Mouse (Mus musculus): ENCODE measurements around the gene Dbnl.
"Not testable (repeated sequence)": the region's sequence is repeated elsewhere in the genome, so short reads cannot be mapped to it uniquely, and the experiment has no call there.

Gene Dbnl

GRCm38 (mm10) chr11:5795706-5796105 is 7.4 kb downstream of the Dbnl start:
- in situ Hi-C loops (cut with MboI), result no loop called here

DNA sequence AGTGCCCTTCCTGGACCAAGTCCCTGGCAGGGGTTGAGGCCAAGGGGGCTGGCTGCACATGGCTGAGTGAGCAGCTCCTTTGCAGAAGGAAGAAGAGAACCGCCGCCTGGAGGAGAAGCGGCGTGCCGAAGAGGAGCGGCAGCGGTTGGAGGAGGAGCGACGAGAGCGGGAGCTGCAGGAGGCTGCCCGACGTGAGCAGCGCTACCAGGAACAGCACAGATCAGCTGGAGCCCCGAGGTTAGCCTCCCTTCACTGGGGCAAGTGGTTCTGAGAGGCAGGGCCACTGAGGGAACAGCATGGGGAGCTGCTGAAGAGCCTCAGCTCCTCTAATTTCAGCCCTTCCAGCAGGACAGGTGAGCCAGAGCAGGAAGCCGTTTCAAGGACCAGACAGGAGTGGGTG is 8.7 kb downstream of the Dbnl start:
- in situ Hi-C loops (cut with MboI), result no loop called here

GRCm38 (mm10) chr11:5797371-5797770 is 9.1 kb downstream of the Dbnl start:
- in situ Hi-C loops (cut with MboI), result no loop called here

DNA sequence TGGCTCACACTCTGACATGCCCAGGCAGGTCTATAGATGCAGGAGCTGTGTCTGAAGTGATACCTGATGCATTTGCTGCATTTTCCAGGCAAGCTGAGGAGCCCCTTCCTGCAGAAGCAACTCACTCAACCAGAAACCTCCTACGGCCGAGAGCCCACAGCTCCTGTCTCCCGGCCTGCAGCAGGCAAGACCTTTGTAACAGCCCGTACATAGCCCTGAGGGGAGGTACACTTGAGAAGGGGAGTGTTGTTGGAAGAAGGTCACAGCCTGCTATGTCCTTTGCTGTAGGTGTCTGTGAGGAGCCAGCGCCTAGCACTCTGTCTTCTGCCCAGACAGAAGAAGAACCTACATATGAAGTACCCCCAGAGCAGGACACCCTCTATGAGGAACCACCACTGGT is 9.6 kb downstream of the Dbnl start:
- in situ Hi-C loops (cut with MboI), result no loop called here

GRCm38 (mm10) chr11:5799621-5800490 is 11.6 kb downstream of the Dbnl start:
- in situ Hi-C loops (cut with MboI), result no loop called here

DNA sequence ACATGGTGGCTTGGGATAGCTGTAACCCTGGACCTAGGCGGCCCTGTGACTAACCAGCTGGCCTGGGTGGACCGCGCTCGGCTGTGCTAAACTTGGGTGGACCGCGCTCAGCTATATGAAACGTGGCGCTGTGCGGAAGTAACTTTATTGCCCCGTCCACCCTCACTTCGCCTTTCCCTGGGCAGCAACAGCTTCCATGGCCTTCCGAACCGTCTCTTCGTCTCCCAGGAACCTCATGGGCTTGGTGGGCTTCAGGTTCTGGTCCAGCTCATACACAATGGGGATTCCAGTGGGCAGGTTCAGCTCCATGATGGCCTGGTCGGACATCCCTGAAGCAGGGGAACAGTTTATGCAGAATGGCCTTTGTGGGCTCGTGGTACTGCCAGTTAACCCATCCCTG is 13.2 kb downstream of the Dbnl start:
- in situ Hi-C loops (cut with MboI), result no loop called here

DNA sequence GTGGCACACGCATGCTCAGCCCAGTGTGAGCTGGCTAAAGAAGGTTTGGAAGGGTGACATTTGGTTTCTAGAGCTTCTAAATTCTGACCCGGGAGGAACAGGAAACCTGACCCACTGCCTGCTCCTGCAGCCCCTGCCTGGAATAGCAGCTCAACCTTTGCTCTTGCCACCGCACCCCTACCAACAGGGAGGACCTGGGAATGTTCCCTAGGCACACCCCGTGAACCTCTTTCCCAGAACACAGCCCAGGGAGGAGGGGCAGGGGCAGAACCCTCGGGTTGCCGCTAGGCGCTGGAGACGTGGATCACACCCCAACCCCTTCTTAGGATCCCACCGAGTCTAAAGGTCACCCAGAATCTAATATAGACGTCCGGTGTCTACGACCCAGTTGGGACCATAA is 13.7 kb downstream of the Dbnl start:
- in situ Hi-C loops (cut with MboI), result no loop called here

GRCm38 (mm10) chr11:5802457-5803217 is 14.3 kb downstream of the Dbnl start:
- in situ Hi-C loops (cut with MboI), result no loop called here

GRCm38 (mm10) chr11:5803551-5803981 is 15.3 kb downstream of the Dbnl start, which contains the start of gene Pgam2:
TSS of gene Pgam2 (minus strand) at chr11:5803733.
- in situ Hi-C loops (cut with MboI), result no loop called here

GRCm38 (mm10) chr11:5804174-5804573 is 15.9 kb downstream of the Dbnl start:
- in situ Hi-C loops (cut with MboI), result no loop called here

- in situ Hi-C loops (cut with MboI), result no loop called here
These were observed 17.4 kb downstream of the Dbnl start for GRCm38 (mm10) chr11:5805711-5806110.

GRCm38 (mm10) chr11:5807956-5808355 is 19.7 kb downstream of the Dbnl start:
- in situ Hi-C loops (cut with MboI), result no loop called here

DNA sequence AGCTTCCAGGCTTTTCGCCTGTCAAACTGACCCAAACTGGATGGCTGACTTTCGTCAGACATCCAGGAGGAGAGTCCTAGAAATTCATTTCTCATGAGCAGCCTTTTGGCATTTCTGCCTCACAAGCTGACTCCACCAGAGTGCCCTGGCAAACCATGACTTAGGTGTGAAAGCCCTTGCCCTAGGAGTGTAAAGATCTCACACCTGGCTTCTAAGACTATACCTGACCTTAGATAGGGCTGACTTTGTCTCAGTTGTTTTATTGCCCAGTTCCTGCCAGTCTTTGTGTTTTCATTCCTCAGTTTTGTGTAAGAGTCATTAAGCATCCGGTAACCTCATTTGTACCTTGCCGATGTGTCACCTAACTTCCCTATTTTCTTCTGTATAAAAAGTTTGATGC is 21.2 kb downstream of the Dbnl start:
- in situ Hi-C loops (cut with MboI), result not testable (repeated sequence)

DNA sequence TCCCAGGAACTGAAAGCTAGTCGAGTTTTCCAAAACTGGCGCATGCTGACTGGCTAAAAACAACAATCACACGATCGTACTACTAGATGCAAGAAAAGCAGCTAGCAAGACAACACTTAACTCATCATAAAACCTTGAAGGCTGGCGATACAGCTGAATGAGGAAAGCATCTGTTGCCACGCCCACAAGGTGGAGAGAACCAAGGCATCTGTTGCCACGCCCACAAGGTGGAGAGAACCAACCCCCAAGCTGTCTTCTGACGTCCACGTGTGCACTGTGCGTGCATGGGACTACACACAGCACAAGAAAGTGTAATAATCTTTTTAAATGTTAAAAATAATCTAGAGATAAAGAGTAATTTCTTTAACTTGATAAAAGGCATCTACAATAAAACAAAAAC is 25.1 kb downstream of the Dbnl start:
- in situ Hi-C loops (cut with MboI), result no loop called here

DNA sequence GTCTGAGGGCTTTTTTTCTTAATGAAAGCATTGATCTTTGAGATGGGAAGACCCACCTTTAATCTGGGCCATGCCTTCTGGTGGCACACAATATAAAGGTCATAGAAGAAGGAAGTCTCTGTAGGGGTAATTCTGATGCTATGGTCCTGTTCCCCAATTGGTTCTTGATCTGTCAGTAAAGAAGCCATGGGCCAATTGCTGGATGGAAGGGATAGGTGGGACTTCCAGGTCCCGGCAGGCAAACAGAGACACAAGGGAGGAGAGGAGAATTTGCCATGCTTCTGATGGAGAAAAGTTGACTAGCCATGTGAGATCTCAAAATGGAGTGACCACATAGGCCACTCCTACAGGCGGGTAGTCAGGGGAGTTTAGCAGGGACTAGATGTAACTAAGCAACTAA is 30.9 kb downstream of the Dbnl start:
- in situ Hi-C loops (cut with MboI), result no loop called here

- in situ Hi-C loops (cut with MboI), result no loop called here
These were observed 37.1 kb downstream of the Dbnl start for GRCm38 (mm10) chr11:5825432-5825831.

GRCm38 (mm10) chr11:5827931-5828330 is 39.6 kb downstream of the Dbnl start:
- in situ Hi-C loops (cut with MboI), result no loop called here

DNA sequence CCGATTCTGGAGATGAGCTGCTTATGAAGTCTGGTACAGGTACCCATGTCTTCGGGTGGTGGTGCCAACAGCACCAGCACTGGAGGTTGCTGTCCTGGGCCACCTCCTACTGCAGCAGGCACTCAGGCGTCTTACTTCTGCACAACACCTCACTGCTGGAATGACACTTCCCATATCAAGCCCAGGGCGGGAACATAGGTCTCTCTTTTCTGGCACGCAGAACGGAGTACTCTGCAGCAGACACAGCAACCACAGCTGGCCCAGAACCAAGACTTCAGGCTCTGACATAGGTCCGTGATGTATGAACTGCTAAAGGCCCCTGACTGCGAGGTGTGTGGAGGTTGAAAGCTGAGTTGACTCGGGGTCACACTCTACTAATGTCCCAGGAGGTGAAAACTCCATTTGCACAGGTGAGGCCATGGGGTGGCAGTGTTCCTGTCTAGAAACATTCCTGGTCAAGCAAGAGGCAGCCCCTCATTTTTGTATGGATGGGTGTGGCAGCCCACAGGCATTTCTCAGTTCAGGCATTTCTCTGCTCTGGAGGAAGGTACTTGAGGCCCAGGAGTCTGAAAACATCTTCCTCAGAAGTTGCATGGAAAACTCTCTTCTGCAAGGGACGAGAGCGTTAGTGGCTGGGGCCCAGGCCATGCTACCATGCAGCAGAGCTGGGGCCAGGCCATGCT is 40.4 kb downstream of the Dbnl start:
- in situ Hi-C loops (cut with MboI), result no loop called here

DNA sequence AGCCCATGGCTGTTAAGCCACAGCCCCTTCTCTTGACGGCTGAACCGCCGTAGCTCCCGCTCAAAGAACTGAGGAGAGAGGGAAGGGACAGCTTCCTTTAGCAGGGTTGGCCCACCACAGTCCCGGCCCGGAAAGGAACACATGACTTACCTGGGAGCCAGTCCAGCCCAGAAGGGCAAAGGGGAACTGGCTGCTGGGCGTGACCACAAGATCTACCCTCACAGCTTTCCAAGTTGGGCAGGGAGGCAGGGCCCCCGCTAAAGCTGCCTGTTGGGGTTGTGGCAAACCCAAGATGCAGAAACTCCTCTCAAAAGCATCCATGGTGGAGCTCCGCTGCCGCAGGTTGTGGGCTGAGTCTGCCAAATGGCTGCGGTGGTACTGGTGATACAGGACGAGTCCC is 41.0 kb downstream of the Dbnl start:
- in situ Hi-C loops (cut with MboI), result no loop called here

DNA sequence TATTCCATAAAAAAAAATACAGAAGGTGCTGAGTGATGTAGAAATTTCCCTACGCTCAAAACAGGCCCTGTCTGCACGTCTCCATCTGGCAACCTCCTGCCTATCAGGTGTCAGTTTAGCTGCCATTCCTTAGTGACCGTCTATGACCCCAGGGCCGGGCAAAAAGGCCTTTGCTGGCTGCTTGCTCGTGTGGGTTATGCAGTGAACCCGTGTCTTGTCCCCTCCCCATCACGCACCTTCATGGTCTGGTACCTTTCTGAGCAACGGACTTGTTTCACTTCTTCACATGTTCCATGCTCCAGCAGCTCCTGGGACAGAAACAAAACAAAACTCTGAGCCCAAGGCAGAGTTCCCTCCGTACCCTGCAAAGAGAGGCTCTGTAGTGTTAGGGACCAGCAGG is 46.2 kb downstream of the Dbnl start:
- in situ Hi-C loops (cut with MboI), result no loop called here

DNA sequence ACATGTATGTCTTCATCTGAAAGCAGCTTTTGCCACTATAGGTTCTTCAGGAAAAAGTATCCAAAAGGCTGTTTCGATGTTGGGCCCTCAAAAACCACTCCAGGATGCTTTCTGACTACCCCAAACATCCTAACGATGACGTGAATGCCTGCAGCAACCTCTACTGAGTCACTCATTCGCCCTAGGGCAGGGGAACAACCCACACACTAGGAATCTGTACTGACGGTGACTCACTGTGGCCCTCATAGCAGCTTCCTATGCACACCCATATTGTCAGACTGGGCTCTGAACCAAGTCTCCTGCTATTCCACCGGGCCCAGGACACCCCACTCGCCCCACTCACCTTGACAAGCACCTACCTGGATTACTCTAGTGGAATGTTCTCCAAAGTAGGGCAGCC is 46.8 kb downstream of the Dbnl start:
- in situ Hi-C loops (cut with MboI), result no loop called here

- in situ Hi-C loops (cut with MboI), result no loop called here
These were observed 47.8 kb downstream of the Dbnl start for GRCm38 (mm10) chr11:5836126-5836525.
